Mouse (Mus musculus) thymus, adult 2 months (tissue): ENCODE measurements around the gene Ly6g5b. TPM values are rescaled to one million over a fixed set of nuclear protein-coding genes. Genes with fewer than 3 reads are reported as not detected.
A peak's percentile ranks its signal among the peaks of the same experiment; 100 is the strongest.

Source experiments
- DNase-seq: peaks from one replicate; pipeline ENCODE4 v3.0.0; 2021
- H3K27ac ChIP-seq: fragments of 200-500 bp; 2 replicates; pipeline ENCODE4 v1.5.1; 2012; ENCODE audit warnings: low read length, control low read depth; ENCODE audit not compliant: control insufficient read depth, insufficient read depth
- H3K27me3 ChIP-seq: fragments of 200-500 bp; 2 replicates; pipeline ENCODE4 v1.6.1; 2012; ENCODE audit warnings: mild to moderate bottlenecking, low read length, moderate library complexity, mixed read lengths; ENCODE audit not compliant: control insufficient read depth, insufficient read depth
- H3K36me3 ChIP-seq: fragments of 200-500 bp; 2 replicates; pipeline ENCODE4 v1.6.1; 2012; ENCODE audit warnings: mild to moderate bottlenecking, low read length, moderate library complexity; ENCODE audit not compliant: control insufficient read depth, insufficient read depth
- H3K4me1 ChIP-seq: fragments of 200-500 bp; replicated peaks from 2 replicates; pipeline ENCODE4 v1.6.1; 2012; ENCODE audit warnings: low read length; ENCODE audit not compliant: control insufficient read depth, insufficient read depth
- H3K4me3 ChIP-seq: fragments of 200-500 bp; 2 replicates; pipeline ENCODE4 v1.5.1; 2012; ENCODE audit warnings: mild to moderate bottlenecking, low read length, control low read depth, moderate library complexity; ENCODE audit not compliant: control insufficient read depth, insufficient read depth
- CTCF ChIP-seq: fragments of 200-500 bp; IDR thresholded peaks from 2 replicates; pipeline ENCODE4 v1.5.1; 2012; ENCODE audit warnings: mild to moderate bottlenecking, control low read depth, low read length, moderate library complexity, borderline replicate concordance; ENCODE audit not compliant: control insufficient read depth, poor library complexity, insufficient read depth; ENCODE audit errors: extremely low read depth
- POLR2A ChIP-seq: fragments of 200-500 bp; IDR thresholded peaks from 2 replicates; pipeline ENCODE4 v1.6.1; 2012; ENCODE audit warnings: mild to moderate bottlenecking, low read length, control low read depth, moderate library complexity; ENCODE audit not compliant: control insufficient read depth, poor library complexity, insufficient read depth; ENCODE audit errors: extremely low read depth
- WGBS: fragments of 180-500 bp; shearing (Covaris S2); methylation state at CpG from one replicate; pipeline ENCODE4 v1.1.7; 2018; 5-methylcytosine and 5-hydroxymethylcytosine counted together
- polyA plus RNA-seq: library from polyadenylated mRNA; depleted of rRNA; stranded (reverse); fragments of >200 nt; gene quantifications from 2 replicates; pipeline ENCODE4 v1.2.3, GENCODE M21; 2012

The Ly6g5b gene
- polyA plus RNA-seq, 1 experiment = 8.3 TPM

DNA sequence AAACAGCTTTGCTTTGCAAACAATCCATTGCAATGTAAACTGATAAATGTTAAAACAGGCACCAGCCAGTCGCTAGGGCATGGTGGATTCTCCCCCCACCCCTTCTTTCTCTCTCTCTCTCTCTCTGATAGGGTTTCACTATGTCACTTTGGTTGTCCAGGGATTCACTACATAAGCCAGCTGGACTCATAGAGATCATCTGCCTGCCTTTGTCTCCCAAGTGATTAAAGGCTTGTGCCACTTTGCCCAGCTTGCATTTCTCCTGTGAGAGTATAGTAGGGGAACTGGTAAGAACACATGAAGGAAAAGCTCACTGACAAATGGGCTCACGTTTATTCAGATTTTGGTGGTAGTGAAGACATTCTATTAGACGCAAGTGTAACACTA, 16.9 kb upstream of the Ly6g5b start:
- TF ChIP-seq CTCF (no peak), POLR2A (no peak)
- Histone ChIP-seq H3K27ac (no peak overlapping the region), H3K27me3 (no peaks in the 10 kb centered on the region), H3K36me3 (no peaks in the 10 kb centered on the region), H3K4me1 (peaks cover 11% of the 10 kb centered on the region), H3K4me3 (no peak overlapping the region)
- 89% methylated on average over 3 of the region's 3 CpGs for WGBS
- no peak for DNase-seq

DNA sequence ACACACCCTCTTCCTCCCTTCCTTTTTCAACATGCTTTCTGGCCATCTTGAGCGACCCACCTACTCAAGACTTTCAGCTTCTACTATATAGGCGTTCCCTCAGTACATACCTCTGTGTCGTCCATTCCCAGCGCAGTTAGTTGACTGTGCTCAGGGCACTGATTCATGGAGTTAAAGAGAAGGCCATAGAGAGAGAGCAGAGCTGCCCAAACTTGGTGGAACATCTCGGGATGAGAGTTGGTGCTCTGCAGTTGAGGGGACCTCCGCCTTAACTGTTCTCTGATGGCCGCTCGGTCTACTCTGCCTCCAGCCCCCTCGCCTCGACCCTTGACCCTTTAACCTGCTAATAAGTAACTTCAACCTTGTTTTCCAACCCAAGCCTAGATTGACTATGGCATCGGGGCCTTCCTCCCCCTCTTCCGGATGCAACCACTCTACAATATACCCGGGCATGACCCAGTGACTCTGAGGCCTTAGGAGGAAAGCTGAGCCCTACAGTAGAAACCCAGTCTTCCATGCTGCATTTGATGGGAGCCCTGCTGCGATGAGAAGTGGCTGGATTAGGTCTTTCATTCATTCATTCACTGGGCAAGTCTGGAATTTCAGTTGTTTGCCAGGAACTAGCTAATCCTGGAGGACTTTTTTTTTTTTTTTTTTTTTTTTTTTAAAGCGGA, 16.4 kb upstream of the Ly6g5b start, which contains the start of gene Apom:
Apom (minus strand) TSS at position 551 of the 674 bp plus-strand sequence.
- 89% methylated on average over 15 of the region's 15 CpGs for WGBS
- no peak for DNase-seq
- TF ChIP-seq CTCF = no peak
- peaks cover 17% of the 10 kb centered on the region for H3K4me1 ChIP-seq
- H3K27me3 ChIP-seq = no peaks in the 10 kb centered on the region
- H3K36me3 ChIP-seq = no peaks in the 10 kb centered on the region
- H3K4me3 ChIP-seq = no peak within 1 kb of the TSS
- H3K27ac ChIP-seq = no peak within 1 kb of the TSS

DNA sequence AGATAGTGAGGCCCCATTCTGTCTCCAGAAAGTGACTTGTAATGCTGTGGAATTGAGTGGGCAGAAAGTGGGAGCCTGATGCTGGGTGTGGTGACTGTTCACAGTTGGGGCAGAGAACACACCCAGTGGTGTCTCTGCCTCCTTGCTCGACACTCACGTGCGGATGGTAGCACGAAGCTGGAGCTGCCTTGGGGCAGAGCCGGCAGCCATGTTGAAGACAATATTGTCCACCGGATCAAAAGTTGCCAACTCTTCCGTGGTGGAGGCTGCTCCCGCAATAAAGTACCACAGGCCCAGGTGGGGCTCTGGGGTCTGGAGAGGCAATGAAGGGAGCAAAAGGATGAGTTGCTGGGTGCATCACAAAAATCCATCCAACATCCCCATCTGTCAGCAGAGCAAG, 15.8 kb upstream of the Ly6g5b start:
- Histone ChIP-seq H3K4me3 (no peak overlapping the region), H3K36me3 (no peaks in the 10 kb centered on the region)
- 94% methylated on average over 8 of the region's 8 CpGs for WGBS

DNA sequence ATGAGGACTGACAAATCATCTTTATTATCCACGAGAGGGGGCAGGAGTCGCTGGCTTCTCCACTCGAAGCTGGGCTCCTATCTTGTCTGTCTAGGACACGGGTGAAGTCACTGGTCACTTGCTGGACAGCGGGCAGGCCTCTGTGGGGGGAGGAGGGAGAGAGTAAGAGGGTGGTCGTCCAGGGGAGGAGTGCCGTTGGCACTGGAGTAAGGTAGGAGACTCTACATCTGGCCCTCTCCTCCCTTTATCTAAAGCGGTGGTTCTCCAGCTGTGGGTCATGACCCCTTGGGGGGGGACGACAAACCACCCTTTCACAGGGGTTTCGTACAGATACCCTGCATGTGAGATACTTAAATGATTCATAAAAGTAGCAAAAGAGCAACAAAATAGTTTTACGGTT, 13.8 kb upstream of the Ly6g5b start:
- no peak for TF ChIP-seq POLR2A
- no peak for TF ChIP-seq CTCF
- WGBS = 93% methylated on average over 11 of the region's 11 CpGs

More for the DNA sequence above, 15.8 kb upstream of the Ly6g5b start:
- DNase-seq = no peak
- no peak for TF ChIP-seq POLR2A
- TF ChIP-seq CTCF = no peak
- peaks cover 16% of the 10 kb centered on the region for H3K4me1 ChIP-seq
- no peaks in the 10 kb centered on the region for H3K27me3 ChIP-seq
- H3K27ac ChIP-seq = no peak overlapping the region

DNA sequence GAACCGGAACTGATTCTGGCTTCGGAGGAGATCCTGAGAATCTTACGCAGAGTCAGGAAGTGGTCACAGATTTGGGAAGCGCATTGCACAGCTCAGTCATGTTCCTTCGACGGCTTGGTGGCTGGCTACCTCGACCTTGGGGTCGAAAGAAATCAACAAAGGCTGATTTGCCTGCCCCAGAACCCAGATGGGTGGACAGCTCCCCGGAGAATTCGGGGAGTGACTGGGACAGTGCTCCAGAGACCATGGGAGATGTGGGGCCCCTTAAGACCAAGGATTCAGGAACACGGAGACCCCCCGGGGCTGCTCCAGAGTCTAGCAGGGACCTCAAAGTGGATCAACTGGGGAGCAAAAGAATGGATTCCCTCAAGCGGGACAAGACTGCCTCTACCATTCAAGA, 11.8 kb upstream of the Ly6g5b start:
- no peak for DNase-seq
- Histone ChIP-seq H3K4me3 (peak overlapping the region; percentile 76), H3K27me3 (no peaks in the 10 kb centered on the region), H3K36me3 (no peaks in the 10 kb centered on the region), H3K27ac (peak overlapping the region; percentile 81), H3K4me1 (peaks cover 22% of the 10 kb centered on the region)
- WGBS = 34% methylated on average over 13 of the region's 13 CpGs
- TF ChIP-seq POLR2A (no peak), CTCF (no peak)

More for the DNA sequence above, 13.8 kb upstream of the Ly6g5b start:
- no peak for DNase-seq
- Histone ChIP-seq H3K27me3 (no peaks in the 10 kb centered on the region), H3K4me1 (peaks cover 17% of the 10 kb centered on the region), H3K36me3 (no peaks in the 10 kb centered on the region), H3K4me3 (no peak overlapping the region), H3K27ac (no peak overlapping the region)

DNA sequence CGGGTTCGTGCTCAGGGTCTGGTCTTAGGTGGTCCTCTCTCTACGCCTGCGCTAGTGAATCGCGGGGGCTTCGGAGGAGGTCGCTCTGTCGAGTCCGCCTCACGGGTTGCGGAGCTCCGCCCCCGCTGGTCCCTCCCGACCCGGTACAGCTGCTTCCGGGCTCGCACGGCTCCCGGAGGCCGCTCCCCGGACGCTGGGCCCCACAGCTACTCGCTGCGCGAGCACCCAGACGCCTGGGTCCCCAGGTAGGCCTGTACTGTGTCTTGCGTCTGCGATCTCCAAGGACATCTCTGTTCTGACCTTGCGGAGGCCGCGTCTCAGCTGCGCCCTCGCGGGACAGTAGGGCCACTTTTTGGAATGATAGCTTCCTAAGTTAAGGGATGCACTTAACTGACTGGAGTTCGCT, 11.0 kb upstream of the Ly6g5b start, which contains the start of gene D17H6S53E:
D17H6S53E (plus strand) TSS at position 168 of the 406 bp plus-strand sequence.
- H3K27ac ChIP-seq = peak within 1 kb of the TSS; percentile 81
- peak within 1 kb of the TSS; percentile 76 for H3K4me3 ChIP-seq
- TF ChIP-seq CTCF (peak; percentile 53; the same call in 1 of the 2 replicates), POLR2A (peak; percentile 79)
- H3K27me3 ChIP-seq = no peaks in the 10 kb centered on the region
- DNase-seq = peak; percentile 85
- WGBS = under 1% methylated on average over 36 of the region's 36 CpGs
- peaks cover 22% of the 10 kb centered on the region for H3K4me1 ChIP-seq
- no peaks in the 10 kb centered on the region for H3K36me3 ChIP-seq
